Mouse (Mus musculus) MEL (cell line): ENCODE measurements around the gene Efcab14. TPM values are rescaled to one million over a fixed set of nuclear protein-coding genes. Genes with fewer than 3 reads are reported as not detected.

Experiments used
- CHD1 ChIP-seq: IDR thresholded peaks from 2 replicates; pipeline ENCODE4 v1.6.1; 2012; ENCODE audit warnings: low read depth, mild to moderate bottlenecking, inconsistent platforms, low read length, improper control_type of control experiment
- CTCF ChIP-seq, 3 experiments: IDR thresholded peaks in 2 of 3; conservative IDR thresholded peaks in 1 of 3; 2 replicates each; pipeline ENCODE4 v1.5.1; 2011 to 2012; ENCODE audit warnings: low read length in 3 of 3, low read depth in 2 of 3, mild to moderate bottlenecking in 2 of 3, improper control_type of control experiment in 1 of 3, inconsistent platforms in 1 of 3, mixed read lengths in 1 of 3, moderate library complexity in 1 of 3; ENCODE audit not compliant: control insufficient read depth in 1 of 3, insufficient read depth in 1 of 3, poor library complexity in 1 of 3, severe bottlenecking in 1 of 3
- polyA plus RNA-seq, 2 experiments: library from polyadenylated mRNA; stranded (reverse) in 1 of 2; unstranded in 1 of 2; fragments of >175 nt in 1 of 2; fragments of >200 nt in 1 of 2; gene quantifications; 2 replicates each; pipeline versions ENCODE4 v1.2.1 to v1.2.4; 2012; ENCODE audit warnings: low replicate concordance in 2 of 2, low read depth in 1 of 2; ENCODE audit not compliant: insufficient read length in 2 of 2, insufficient read depth in 1 of 2, missing spikeins in 1 of 2
- total RNA-seq: library from RNA; depleted of rRNA; stranded (reverse); fragments of 300-350 nt; gene quantifications from 2 replicates; pipeline ENCODE4 v1.2.3, GENCODE M21; 2012; rRNA removed

Gene Efcab14
- total and polyA plus RNA-seq, 3 experiments: 11.7 to 17.1 TPM; not detected in 1

- TF ChIP-seq CHD1 (no peak), CTCF (IDR thresholded peaks at IDR 0.05 in 2 of 3, conservative IDR thresholded peaks at IDR 0.05 in 1 of 3; ENCODE audit: control insufficient read depth in 1 of 3, insufficient read depth in 1 of 3, low read depth in 2 of 3, low read length in 3 of 3, poor library complexity in 1 of 3, severe bottlenecking in 1 of 3) (no peak)
Measured at GRCm38 (mm10) chr4:115825271-115825670, 87.7 kb downstream of the Efcab14 start (continued).

Other genes starting within 250 kb of the Efcab14 start
- gene Cyp4a14, start 241.6 kb upstream of the Efcab14 start, total RNA-seq: not detected in 2 replicates
- gene Cyp4a14, start 241.6 kb upstream of the Efcab14 start, polyA plus RNA-seq: not detected
- gene Cyp4a10, start 219.5 kb upstream of the Efcab14 start, total RNA-seq: not detected in 2 replicates
- not detected for gene Cyp4a10, start 219.5 kb upstream of the Efcab14 start, polyA plus RNA-seq
- not detected in 2 replicates for gene Cyp4a31, start 174.1 kb upstream of the Efcab14 start, total RNA-seq
- not detected for gene Cyp4a31, start 174.1 kb upstream of the Efcab14 start, polyA plus RNA-seq
- gene Cyp4a32, start 136.8 kb upstream of the Efcab14 start, total RNA-seq: not detected in 2 replicates
- not detected for gene Cyp4a32, start 136.8 kb upstream of the Efcab14 start, polyA plus RNA-seq
- gene Cyp4b1, start 90.0 kb upstream of the Efcab14 start, total RNA-seq: 0.92 and 1.1 TPM in 2 replicates
- 1 to 10 TPM in 1 of 2 experiments, not detected in 1; 2.1 TPM for gene Cyp4b1, start 90.0 kb upstream of the Efcab14 start, polyA plus RNA-seq
- gene Tex38, start 43.3 kb downstream of the Efcab14 start, total RNA-seq: not detected in 2 replicates
- gene Tex38, start 43.3 kb downstream of the Efcab14 start, polyA plus RNA-seq: under 1 TPM in 1 of 2 experiments, not detected in 1; 0.15 TPM
- gene Atpaf1, start 47.1 kb downstream of the Efcab14 start, total RNA-seq: 18.9 and 24.5 TPM in 2 replicates
- gene Atpaf1, start 47.1 kb downstream of the Efcab14 start, polyA plus RNA-seq: 10 to 100 TPM in 1 of 2 experiments, not detected in 1; 23.4 TPM
- gene Mob3c, start 90.3 kb downstream of the Efcab14 start, total RNA-seq: 11.2 and 17.7 TPM in 2 replicates
- gene Mob3c, start 90.3 kb downstream of the Efcab14 start, polyA plus RNA-seq: 1 to 10 TPM in 1 of 2 experiments, not detected in 1; 9.5 TPM
- 24.0 and 25.8 TPM in 2 replicates for gene Mknk1, start 101.5 kb downstream of the Efcab14 start, total RNA-seq
- gene Mknk1, start 101.5 kb downstream of the Efcab14 start, polyA plus RNA-seq: 10 to 100 TPM in 1 of 2 experiments, not detected in 1; 38.5 TPM
- not detected in 2 replicates for gene Kncn, start 146.7 kb downstream of the Efcab14 start, total RNA-seq
- not detected for gene Kncn, start 146.7 kb downstream of the Efcab14 start, polyA plus RNA-seq
- gene 6430628N08Rik, start 152.9 kb downstream of the Efcab14 start, total RNA-seq: not detected in 2 replicates
- not detected for gene 6430628N08Rik, start 152.9 kb downstream of the Efcab14 start, polyA plus RNA-seq
- 0.16 and 0.19 TPM in 2 replicates for gene Dmbx1, start 202.2 kb downstream of the Efcab14 start, total RNA-seq
- 1 to 10 TPM in 1 of 2 experiments, not detected in 1; 2.3 TPM for gene Dmbx1, start 202.2 kb downstream of the Efcab14 start, polyA plus RNA-seq